Mouse (Mus musculus) MEL (cell line): Measurements from ENCODE around the gene Frrs1l.

ENCODE experiments used
- GABPA ChIP-seq: IDR thresholded peaks from 2 replicates; pipeline ENCODE4 v1.6.1; 2012; ENCODE audit warnings: low read depth, mild to moderate bottlenecking, inconsistent platforms, low read length, improper control_type of control experiment, moderate library complexity
- NRF1 ChIP-seq: IDR thresholded peaks from 2 replicates; pipeline ENCODE4 v1.6.1; 2014; ENCODE audit warnings: low read depth, mild to moderate bottlenecking, inconsistent platforms, low read length, improper control_type of control experiment, moderate library complexity; ENCODE audit not compliant: poor library complexity, insufficient read depth, severe bottlenecking
- USF1 ChIP-seq: IDR thresholded peaks from 2 replicates; pipeline ENCODE4 v1.6.1; 2014; ENCODE audit warnings: low read depth, mild to moderate bottlenecking, inconsistent platforms, low read length, improper control_type of control experiment, moderate library complexity

GRCm38 (mm10) chr4:57027954-57028353 is 37.8 kb upstream of the Frrs1l start:
- no peak for TF ChIP-seq NRF1
- no peak for TF ChIP-seq GABPA
- TF ChIP-seq USF1: no peak
